Mouse (Mus musculus): ENCODE results near the gene Vegfb. TPM values are rescaled to one million over a fixed set of nuclear protein-coding genes. Genes with fewer than 3 reads are reported as not detected.

Vegfb gene
- polyA plus RNA-seq, 1 experiment = 255 TPM

DNA sequence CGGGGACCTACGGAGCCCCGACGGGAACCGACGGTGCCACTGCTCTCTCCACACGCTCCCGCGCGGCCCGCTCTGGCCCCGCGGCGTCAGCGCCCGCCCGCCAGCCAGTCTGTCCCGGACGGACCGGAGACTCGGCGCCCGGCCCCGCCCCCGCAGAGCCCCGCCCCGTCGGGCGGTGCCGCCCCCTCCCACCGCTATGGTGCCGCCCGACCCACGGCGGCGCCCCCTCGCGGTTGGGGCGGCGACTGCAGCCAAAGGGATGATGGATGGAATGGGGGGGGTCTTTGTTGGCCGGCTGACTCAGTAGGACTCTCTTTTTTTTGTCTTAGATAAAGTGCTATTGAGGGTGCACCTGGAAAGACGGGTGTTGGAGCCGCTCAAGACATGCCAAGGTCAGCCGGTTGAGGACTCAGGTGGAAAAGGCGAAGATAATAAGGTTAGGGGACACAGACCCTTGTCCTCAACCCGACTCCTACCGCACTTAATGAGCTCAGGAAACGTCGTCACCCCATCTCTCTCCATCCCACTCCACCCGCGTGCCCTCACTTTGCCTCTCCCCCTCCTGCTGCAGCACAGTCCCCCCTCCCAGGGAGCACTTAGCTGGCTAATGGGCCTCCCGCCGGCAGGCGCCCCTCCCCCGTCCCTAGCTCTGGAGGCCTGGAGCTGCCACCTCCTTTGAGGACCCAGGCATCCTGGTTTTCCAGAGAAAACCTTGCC, 17.6 kb downstream of the Vegfb start:
- Histone ChIP-seq H3K4me3 (ENCODE audit: insufficient read depth, low read depth, low read length) (peak overlapping the region; percentile 95), H3K27ac (replicated peaks; ENCODE audit: low read depth, low read length) (peak overlapping the region; percentile 62; the same call in 1 of the 2 replicates), H3K4me1 (ENCODE audit: control insufficient read depth, insufficient read depth, insufficient read length, low read length) (peaks cover 3% of the 10 kb centered on the region)

DNA sequence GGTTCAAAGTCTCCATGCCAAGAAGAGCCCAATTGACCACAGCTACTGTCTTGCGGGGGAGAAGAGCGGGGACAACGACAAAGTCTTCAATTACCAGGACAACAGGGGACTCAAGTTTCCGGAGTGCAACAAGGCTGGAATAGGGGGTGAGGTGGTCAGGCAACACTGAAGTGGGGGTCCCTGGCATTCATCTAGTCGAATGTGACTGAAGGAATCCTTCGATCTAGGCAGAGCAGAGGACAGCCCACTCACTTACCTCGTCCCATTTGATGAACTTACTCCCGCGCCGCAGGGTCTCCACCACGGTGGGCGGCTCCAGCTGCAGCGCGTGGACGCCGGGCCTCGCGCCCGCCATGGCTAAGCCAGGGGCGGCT, 18.2 kb downstream of the Vegfb start:
- peak overlapping the region; percentile 62; the same call in 1 of the 2 replicates for H3K27ac ChIP-seq (replicated peaks; ENCODE audit: low read depth, low read length)
- H3K4me1 ChIP-seq (ENCODE audit: control insufficient read depth, insufficient read depth, insufficient read length, low read length) = peaks cover 3% of the 10 kb centered on the region

DNA sequence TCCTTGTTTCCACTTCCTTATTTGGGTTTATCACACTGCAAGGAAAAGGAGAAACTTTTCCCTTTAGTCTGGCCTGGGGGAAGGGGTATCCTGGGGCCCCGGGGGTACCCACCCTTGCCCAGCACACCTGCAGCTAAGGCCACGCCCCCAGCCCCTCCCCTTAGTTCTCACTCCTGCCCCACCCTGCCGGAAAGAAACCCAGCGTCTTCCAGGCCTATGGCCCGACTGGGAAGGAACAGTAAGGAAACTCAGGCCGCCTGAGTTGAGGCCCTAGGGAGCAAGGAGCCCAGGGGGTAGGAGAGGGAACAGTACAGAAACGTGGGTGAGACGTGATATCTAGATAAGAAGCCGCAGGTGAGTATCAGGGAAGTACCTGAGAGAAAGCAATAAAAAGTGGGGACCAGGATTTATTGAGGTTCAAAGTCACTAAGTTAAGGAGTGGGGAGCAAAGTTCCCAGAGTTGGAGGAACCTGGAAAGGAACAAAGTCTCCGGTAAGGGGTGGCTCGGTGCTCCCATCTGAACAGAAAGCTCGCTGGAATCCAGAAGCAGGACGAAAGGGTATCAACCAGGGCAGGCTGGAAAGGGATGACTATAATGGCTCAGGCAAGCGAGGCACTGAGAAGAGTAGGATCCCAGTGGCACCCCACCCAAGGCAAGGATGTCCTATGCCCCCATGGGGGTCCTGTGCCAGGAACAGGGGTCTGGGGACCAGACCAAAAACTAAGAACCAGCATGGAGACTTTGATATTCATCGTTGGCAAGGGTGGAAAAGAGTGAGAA, 18.8 kb downstream of the Vegfb start:
- H3K4me3 ChIP-seq (ENCODE audit: insufficient read depth, low read depth, low read length) = peak overlapping the region; percentile 95
- peaks cover 3% of the 10 kb centered on the region for H3K4me1 ChIP-seq (ENCODE audit: control insufficient read depth, insufficient read depth, insufficient read length, low read length)
- 0 out of 2 replicates have a peak overlapping the region, but pooled peaks have one; percentile 1 for H3K27ac ChIP-seq (replicated peaks; ENCODE audit: low read depth, low read length)

More for the DNA sequence above, 18.2 kb downstream of the Vegfb start:
- H3K4me3 ChIP-seq (ENCODE audit: insufficient read depth, low read depth, low read length) = peak overlapping the region; percentile 95

DNA sequence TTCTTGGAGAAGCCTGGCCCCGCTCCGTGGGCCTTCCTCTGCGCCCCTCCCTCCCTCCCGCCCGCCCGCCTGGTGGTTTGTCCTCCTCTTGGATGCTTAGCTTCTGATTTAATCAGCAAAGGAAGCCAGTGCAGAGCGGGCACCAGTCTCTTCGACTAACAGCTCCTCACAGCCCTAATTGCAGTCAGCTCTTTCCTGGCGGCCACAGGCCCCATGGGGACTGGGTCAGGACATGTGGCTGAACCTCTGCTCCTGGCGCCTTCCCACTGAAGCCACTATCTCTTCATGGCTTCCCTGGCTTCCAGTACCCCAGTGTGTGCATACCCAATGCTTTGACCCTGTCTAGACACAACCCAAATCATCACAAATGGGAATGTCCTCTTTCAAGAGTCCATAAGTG, 31.0 kb downstream of the Vegfb start:
- no peak overlapping the region for H3K4me3 ChIP-seq (ENCODE audit: insufficient read depth, low read depth, low read length)
- no peak overlapping the region for H3K27ac ChIP-seq (replicated peaks; ENCODE audit: low read depth, low read length)

DNA sequence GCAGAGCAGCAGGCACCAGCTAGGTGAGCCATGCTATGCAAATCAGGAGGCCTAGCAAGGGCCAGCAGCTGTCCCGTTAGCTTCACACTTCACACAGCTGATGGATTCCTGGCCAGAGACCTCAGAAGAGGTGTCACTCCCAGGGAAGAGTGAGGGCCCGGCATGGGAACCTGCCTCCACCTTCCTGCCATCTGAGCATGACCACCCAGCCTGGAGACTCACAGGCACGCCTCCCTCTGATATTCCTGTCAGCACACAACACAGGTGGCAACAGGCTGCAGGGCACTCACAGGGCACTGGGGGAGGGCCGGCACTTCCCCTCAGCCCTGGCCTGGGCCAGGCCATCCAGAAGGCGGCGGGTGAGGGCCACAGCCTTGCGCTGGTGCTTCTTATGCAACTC, 32.0 kb downstream of the Vegfb start:
- Histone ChIP-seq H3K27ac (replicated peaks; ENCODE audit: low read depth, low read length) (no peak overlapping the region), H3K4me3 (ENCODE audit: insufficient read depth, low read depth, low read length) (no peak overlapping the region), H3K4me1 (ENCODE audit: control insufficient read depth, insufficient read depth, insufficient read length, low read length) (peaks cover 10% of the 10 kb centered on the region)

More for the DNA sequence above, 31.0 kb downstream of the Vegfb start:
- H3K4me1 ChIP-seq (ENCODE audit: control insufficient read depth, insufficient read depth, insufficient read length, low read length) = peaks cover 10% of the 10 kb centered on the region

DNA sequence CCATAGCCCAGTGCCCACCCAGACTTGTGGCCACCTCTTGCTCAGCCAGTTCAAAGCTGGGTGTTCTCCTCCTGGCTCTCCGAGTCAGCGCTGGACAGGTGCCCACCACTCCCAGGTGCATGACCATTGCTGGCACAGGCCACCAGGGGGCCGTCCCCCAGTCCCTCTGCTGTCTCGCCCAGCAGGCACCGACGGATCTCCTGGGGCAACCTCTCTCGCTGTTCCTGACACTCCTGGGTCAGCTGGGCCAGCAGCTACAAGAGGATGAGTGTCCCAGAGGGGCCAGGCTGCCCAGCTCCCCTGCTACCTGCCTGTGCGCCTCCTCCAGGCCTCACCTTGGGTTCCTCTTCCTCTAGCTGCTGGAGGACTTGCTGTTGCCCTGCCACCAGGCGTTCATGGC, 33.4 kb downstream of the Vegfb start:
- no peak overlapping the region for H3K4me3 ChIP-seq (ENCODE audit: insufficient read depth, low read depth, low read length)
- peaks cover 10% of the 10 kb centered on the region for H3K4me1 ChIP-seq (ENCODE audit: control insufficient read depth, insufficient read depth, insufficient read length, low read length)
- H3K27ac ChIP-seq (replicated peaks; ENCODE audit: low read depth, low read length) = no peak overlapping the region

DNA sequence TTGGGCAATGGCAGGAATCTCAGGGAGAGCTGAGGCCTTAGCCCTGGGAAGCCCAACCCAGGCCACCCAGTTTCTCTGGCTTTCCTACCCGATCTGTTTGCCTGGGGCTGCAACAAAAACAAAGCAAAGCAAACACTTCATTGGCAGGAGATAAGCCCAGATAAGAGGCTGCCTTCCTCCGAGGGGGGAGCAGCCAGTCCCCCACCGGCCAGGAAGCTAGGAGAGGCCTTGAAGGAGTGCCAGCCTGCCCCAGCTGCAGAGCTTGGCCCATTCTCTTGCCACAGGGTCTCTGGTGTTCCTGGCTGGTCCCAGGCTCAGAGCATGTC, 34.8 kb downstream of the Vegfb start:
- Histone ChIP-seq H3K27ac (replicated peaks; ENCODE audit: low read depth, low read length) (peak overlapping the region; percentile 94), H3K4me1 (ENCODE audit: control insufficient read depth, insufficient read depth, insufficient read length, low read length) (peaks cover 10% of the 10 kb centered on the region), H3K4me3 (ENCODE audit: insufficient read depth, low read depth, low read length) (peak overlapping the region; percentile 74)

DNA sequence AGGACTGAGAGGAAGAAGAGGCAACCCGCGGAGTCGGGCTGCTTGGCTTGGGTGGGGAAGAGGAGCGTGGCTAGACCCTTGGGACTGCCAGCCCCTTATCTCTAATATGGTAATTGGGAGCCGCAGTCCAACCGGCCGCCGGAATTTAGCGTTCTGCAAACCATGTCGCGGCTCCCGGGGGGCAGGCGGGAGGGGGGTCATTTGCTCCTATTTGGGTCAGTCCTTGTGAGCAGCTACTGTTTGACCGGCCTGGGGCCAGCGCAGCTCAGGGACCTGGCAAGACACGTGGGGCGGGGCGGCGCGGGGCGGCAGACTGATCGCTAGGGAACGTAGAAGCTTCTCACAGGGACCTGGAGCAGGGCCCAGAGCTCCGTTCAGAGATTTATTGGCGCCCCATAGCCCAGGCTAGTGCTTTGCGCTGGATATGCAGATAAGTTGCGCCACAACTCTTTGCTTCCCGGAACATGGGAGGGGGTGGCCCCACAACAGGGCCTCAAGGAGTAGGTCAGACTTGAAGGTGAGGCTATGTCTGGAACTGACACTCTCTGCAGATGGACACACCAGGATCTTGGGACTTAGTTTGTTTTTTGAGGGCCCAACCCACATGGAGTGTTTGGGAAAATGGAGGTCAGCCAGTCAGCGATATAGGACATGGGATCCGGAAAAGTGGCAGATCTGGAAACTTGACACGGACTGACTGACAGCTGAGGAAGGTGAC, 35.3 kb downstream of the Vegfb start:
- Histone ChIP-seq H3K4me1 (ENCODE audit: control insufficient read depth, insufficient read depth, insufficient read length, low read length) (peaks cover 10% of the 10 kb centered on the region), H3K4me3 (ENCODE audit: insufficient read depth, low read depth, low read length) (peak overlapping the region; percentile 74), H3K27ac (replicated peaks; ENCODE audit: low read depth, low read length) (peak overlapping the region; percentile 94)

DNA sequence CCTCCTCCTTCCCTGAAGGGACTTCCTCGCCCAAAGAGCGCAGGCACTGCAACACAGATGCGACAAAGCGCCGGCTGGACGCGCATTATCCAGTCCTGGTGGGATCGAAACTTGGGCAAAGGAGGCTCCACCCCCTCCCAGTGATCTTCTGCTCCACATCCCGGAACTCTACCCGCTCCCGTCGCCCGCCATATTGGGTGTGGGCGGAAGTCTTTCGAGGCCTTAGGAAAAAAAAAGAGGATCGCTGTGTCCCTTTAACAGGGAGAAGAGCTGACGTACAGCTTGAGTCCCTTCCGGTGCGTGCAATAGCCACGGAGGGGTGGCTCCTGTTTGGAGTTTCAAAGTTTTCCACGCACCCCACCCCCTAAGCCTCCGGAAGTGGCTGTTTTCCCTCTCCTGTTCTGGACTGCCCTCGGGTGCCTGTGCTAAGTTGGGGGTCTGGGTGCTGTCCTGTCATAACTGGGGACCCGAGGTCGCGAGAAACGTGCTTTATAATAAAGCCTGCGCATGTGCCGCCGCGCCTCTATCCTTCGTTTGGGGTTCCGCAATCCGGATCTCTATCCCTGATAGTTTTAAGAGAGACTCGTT, 36.0 kb downstream of the Vegfb start:
- peaks cover 10% of the 10 kb centered on the region for H3K4me1 ChIP-seq (ENCODE audit: control insufficient read depth, insufficient read depth, insufficient read length, low read length)
- H3K4me3 ChIP-seq (ENCODE audit: insufficient read depth, low read depth, low read length) = peak overlapping the region; percentile 75
- H3K27ac ChIP-seq (replicated peaks; ENCODE audit: low read depth, low read length) = peak overlapping the region; percentile 94

DNA sequence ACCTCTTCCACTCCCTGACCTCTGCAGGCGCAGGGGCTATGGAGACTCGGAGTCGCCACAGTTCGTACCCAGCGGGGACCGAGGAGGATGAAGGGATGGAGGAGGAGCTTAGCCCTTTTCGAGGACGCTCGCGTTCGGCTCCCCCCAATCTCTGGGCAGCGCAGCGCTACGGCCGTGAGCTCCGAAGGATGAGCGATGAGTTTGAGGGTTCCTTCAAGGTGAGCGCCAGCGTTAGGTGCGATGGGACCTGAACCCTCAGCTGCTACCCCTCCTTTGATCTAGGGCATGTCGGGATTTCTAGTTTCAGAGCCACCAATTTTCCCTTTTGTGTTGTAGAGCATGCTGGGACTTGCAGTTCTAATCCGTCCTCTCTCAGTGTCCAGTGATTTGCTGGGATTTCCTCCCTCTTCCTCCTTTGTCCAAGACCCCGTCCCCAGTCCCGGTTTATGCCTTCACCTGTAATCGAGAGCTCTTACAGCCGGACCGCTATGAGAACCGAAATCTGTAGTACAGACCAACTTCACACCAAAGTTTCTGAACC, 36.8 kb downstream of the Vegfb start:
- Histone ChIP-seq H3K4me1 (ENCODE audit: control insufficient read depth, insufficient read depth, insufficient read length, low read length) (peaks cover 10% of the 10 kb centered on the region), H3K4me3 (ENCODE audit: insufficient read depth, low read depth, low read length) (peak overlapping the region; percentile 75), H3K27ac (replicated peaks; ENCODE audit: low read depth, low read length) (peak overlapping the region; percentile 84)

DNA sequence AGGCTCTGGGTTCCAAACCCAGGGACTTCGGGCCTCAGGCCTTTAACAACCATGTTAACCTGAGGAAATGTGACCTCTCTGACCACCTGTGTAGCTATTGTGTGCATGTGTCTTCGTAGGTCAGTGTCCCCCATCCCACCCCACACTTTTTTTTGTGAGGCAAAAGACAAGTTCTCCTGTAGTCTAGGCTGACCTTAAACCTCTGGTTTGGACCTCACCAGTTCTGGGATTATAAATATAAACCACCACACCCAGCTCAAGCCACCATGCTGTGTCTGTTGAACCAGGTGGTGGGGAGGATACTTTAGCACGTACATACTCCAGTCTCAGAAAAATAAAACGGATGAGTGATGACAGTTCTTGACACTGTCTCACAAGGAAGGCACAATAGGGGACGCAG, 37.5 kb downstream of the Vegfb start:
- H3K4me3 ChIP-seq (ENCODE audit: insufficient read depth, low read depth, low read length) = peak overlapping the region; percentile 75; the same call in 1 of the 2 replicates
- H3K27ac ChIP-seq (replicated peaks; ENCODE audit: low read depth, low read length) = no peak overlapping the region
- peaks cover 10% of the 10 kb centered on the region for H3K4me1 ChIP-seq (ENCODE audit: control insufficient read depth, insufficient read depth, insufficient read length, low read length)

DNA sequence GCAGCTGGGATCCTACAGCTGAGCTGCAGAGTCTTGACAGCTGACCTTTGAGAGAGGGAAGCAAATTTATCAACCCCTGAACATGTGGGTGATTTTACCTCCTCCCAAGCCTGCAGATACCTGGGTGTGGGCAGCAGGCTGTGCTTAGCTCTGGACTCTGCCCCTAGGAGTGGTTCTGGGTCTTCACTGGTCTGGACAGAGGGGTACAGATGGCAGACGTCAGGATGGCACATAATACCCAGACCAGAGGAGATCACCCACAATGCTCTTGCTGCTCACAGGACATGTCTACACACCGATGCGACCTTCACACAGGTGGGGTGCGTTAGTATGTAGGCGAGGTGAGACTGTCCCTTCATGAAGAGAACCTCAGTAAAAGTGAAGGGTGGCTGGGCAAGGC, 37.9 kb downstream of the Vegfb start:
- Histone ChIP-seq H3K4me1 (ENCODE audit: control insufficient read depth, insufficient read depth, insufficient read length, low read length) (peaks cover 10% of the 10 kb centered on the region), H3K27ac (replicated peaks; ENCODE audit: low read depth, low read length) (no peak overlapping the region), H3K4me3 (ENCODE audit: insufficient read depth, low read depth, low read length) (no peak overlapping the region)

DNA sequence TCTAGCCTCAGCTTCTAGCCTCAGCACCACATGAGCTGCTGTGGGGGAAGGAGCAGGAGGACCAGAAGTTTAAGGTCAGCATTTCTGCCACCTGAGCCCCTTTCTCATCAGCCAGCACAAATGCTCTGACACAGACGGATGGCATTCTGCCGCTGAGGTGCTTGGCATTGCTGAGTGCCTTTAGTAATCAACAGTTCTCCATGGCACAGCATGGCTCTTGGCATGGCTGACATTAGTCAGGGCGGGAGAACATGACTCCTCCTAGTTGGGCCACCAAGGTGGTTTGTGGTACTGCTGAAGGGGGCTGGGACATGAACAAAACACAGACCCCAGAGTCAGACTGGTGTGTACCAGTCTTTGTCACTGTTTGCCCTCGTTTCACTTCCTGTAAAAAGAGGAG, 39.3 kb downstream of the Vegfb start:
- peaks cover 8% of the 10 kb centered on the region for H3K4me1 ChIP-seq (ENCODE audit: control insufficient read depth, insufficient read depth, insufficient read length, low read length)
- no peak overlapping the region for H3K4me3 ChIP-seq (ENCODE audit: insufficient read depth, low read depth, low read length)
- no peak overlapping the region for H3K27ac ChIP-seq (replicated peaks; ENCODE audit: low read depth, low read length)

DNA sequence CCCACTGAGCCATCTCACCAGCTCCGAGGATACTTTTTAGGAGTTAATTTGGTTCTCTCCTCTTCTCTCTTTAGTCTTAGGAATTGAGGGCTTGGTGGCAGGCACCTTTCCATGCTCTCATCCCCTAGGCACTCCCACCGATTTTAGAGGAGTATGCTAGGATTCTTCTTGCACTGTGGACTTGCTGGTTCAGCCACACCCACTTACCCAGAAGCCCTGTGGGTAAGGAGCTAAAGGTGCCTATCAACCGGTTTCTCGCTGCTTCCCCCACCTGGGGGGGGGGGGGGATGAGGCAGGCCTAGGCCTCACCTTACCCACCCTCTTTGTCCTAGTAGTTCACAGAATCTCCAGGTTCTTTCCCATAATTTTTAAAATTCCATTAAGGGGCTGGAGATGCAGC, 39.7 kb downstream of the Vegfb start:
- H3K27ac ChIP-seq (replicated peaks; ENCODE audit: low read depth, low read length) = no peak overlapping the region
- no peak overlapping the region for H3K4me3 ChIP-seq (ENCODE audit: insufficient read depth, low read depth, low read length)
- peaks cover 4% of the 10 kb centered on the region for H3K4me1 ChIP-seq (ENCODE audit: control insufficient read depth, insufficient read depth, insufficient read length, low read length)

DNA sequence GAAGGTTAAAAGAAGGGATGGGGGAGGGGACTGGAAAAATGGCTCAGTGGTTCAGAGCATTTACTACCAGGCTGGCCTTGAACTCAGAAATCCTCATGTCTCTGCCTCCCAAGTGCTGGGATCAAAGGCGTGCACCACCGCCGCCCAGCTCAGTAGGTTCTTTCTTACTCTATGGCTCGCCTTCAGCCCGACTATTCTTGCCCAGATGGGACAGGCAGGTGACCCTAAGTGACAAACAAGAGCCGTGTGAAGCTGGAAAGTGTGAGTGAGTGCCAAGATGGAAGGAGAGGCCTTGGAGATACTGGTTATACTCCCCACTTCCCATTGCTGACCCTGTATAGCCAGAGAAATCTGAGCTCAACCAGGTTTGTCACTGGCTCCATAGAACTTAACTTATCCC, 43.7 kb downstream of the Vegfb start:
- Histone ChIP-seq H3K4me1 (ENCODE audit: control insufficient read depth, insufficient read depth, insufficient read length, low read length) (peaks cover 5% of the 10 kb centered on the region; the same call in 1 of the 2 replicates), H3K4me3 (ENCODE audit: insufficient read depth, low read depth, low read length) (no peak overlapping the region), H3K27ac (replicated peaks; ENCODE audit: low read depth, low read length) (no peak overlapping the region)

Data from brown adipose tissue, adult 24 weeks (tissue).